Comparison of ENCODE assay signal across 15 mouse cellular contexts in the genomic region with DNA sequence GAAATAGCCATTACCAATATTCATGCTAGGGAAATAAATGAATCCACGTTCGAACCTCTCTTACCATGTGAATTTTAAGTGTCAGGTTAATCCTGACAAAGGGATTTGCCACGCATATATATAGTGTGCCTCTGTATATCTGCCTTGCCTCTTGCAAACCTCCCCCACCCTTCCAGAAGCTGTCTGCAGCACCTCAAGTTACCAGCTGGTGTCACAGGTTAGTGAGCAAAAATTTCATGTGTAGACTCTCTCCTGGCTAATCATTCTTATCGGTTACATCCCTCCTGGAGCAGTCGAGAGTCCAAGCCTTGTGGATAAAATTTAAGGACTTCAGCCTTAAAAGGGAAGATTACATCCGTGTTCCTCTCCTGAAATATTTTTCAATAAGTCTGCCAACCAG. TPM values are rescaled to one million over a fixed set of nuclear protein-coding genes. Genes with fewer than 3 reads are reported as not detected.
A peak's percentile ranks its signal among the peaks of the same experiment; 100 is the strongest.
DNase-seq lines count a peak whose midpoint lies in the region; ATAC-seq and TF ChIP-seq lines count a peak whose summit lies in the region.
"Had no signal": no experiment of that assay in that cellular context is flagged by ENCODE, and none has a peak within 500 bp of the region (broad histone marks: within the 10 kb centered on the region; RNA-seq: fewer than 3 reads in every experiment).

No protein-coding gene starts in this region.

- H3K27me3 ChIP-seq in forebrain, embryonic 16.5 days (replicated peaks; ENCODE audit: control insufficient read depth, insufficient read depth, low read length), result peaks cover 17% of the 10 kb centered on the region
- 0 out of 2 replicates have a peak, but pooled peaks cover 10% of the 10 kb centered on the region for H3K27me3 ChIP-seq in neural tube, embryonic 14.5 days (ENCODE audit: control insufficient read depth, insufficient read depth, low read length)

- no peaks in the 10 kb centered on the region for H3K9me3 ChIP-seq in forebrain, embryonic 16.5 days (ENCODE audit: control insufficient read depth, low read length)
- H3K9me3 ChIP-seq in neural tube, embryonic 14.5 days (ENCODE audit: control insufficient read depth, low read length), result no peaks in the 10 kb centered on the region
- H3K9me3 ChIP-seq: embryonic facial prominence, embryonic 13.5 days; heart, embryonic 13.5 days; kidney, embryonic 15.5 days had no signal

- no peaks in the 10 kb centered on the region for H3K36me3 ChIP-seq in forebrain, embryonic 16.5 days (ENCODE audit: control insufficient read depth, insufficient read depth)
- H3K36me3 ChIP-seq in neural tube, embryonic 14.5 days (ENCODE audit: control insufficient read depth, insufficient read depth, low read length), result no peaks in the 10 kb centered on the region
- H3K36me3 ChIP-seq: embryonic facial prominence, embryonic 13.5 days; heart, embryonic 13.5 days; kidney, embryonic 15.5 days had no signal

- H3K4me2 ChIP-seq in forebrain, embryonic 16.5 days (ENCODE audit: low read length), result peak overlapping the region; percentile 90; the same call in 1 of the 2 replicates
- H3K4me2 ChIP-seq in neural tube, embryonic 14.5 days (ENCODE audit: low read depth, low read length), result peak overlapping the region; percentile 66
- H3K4me2 ChIP-seq: embryonic facial prominence, embryonic 13.5 days; heart, embryonic 13.5 days; liver, embryonic 11.5 days had no signal

- no peak overlapping the region for H3K27ac ChIP-seq in layer of hippocampus, adult 2 months
- no peak overlapping the region for H3K27ac ChIP-seq in forebrain, embryonic 16.5 days (ENCODE audit: low read length)
- H3K27ac ChIP-seq in neural tube, embryonic 14.5 days (ENCODE audit: low read depth, low read length), result no peak overlapping the region
- H3K27ac ChIP-seq: embryonic facial prominence, embryonic 13.5 days; heart, embryonic 13.5 days; kidney, embryonic 15.5 days had no signal

- H3K4me1 ChIP-seq in forebrain, embryonic 16.5 days (replicated peaks; ENCODE audit: control insufficient read depth, insufficient read depth, low read length), result peaks cover 13% of the 10 kb centered on the region
- H3K4me1 ChIP-seq in neural tube, embryonic 14.5 days (ENCODE audit: control insufficient read depth, insufficient read depth, low read length), result no peaks in the 10 kb centered on the region

- no peak for DNase-seq in layer of hippocampus, adult 2 months (ENCODE audit: low spot score in 2 of 2)
- no peak for DNase-seq in layer of hippocampus, adult 9-10 months (ENCODE audit: low spot score)
- peak; percentile 38 for DNase-seq in cerebellum, adult 9-11 months
- no peak for DNase-seq in urinary bladder, postnatal 36 days (ENCODE audit: low spot score in 2 of 2)
- no peak for DNase-seq in layer of hippocampus, adult 8-10 months (ENCODE audit: low spot score in 2 of 2)
- DNase-seq: adrenal gland, postnatal 25 days; gastrocnemius, postnatal 36 days; layer of hippocampus, adult 9-11 months; right cerebral cortex, postnatal 25 days had no signal

- no peak overlapping the region for H3K9ac ChIP-seq in forebrain, embryonic 16.5 days (replicated peaks; ENCODE audit: low read depth, low read length)
- no peak overlapping the region for H3K9ac ChIP-seq in neural tube, embryonic 14.5 days (replicated peaks; ENCODE audit: low read depth, low read length)
- H3K9ac ChIP-seq: embryonic facial prominence, embryonic 13.5 days; heart, embryonic 13.5 days; kidney, embryonic 15.5 days had no signal

- WGBS in forebrain, embryonic 16.5 days, result 56% methylated on average over 6 of the region's 6 CpGs
- WGBS in neural tube, embryonic 14.5 days, result 50% methylated on average over 6 of the region's 6 CpGs

- no peak for TF ChIP-seq CTCF in layer of hippocampus, adult 2 months (conservative IDR thresholded peaks at IDR 0.05)

- H3K4me3 ChIP-seq in layer of hippocampus, adult 2 months, result peak overlapping the region; percentile 66; the same call in 1 of the 2 replicates
- peak overlapping the region; percentile 68 for H3K4me3 ChIP-seq in forebrain, embryonic 16.5 days (replicated peaks; ENCODE audit: low read length)
- H3K4me3 ChIP-seq in neural tube, embryonic 14.5 days (ENCODE audit: low read depth, low read length), result peak overlapping the region; percentile 65
- H3K4me3 ChIP-seq: embryonic facial prominence, embryonic 13.5 days; heart, embryonic 13.5 days; kidney, embryonic 15.5 days had no signal

- ATAC-seq in forebrain, embryonic 16.5 days, result no peak
- no peak for ATAC-seq in neural tube, embryonic 14.5 days (ENCODE audit: low read depth)

RNA-seq across cellular contexts. Expression of a gene that starts 1.9 kb away (rescaled TPM):
- 10 to 100 TPM; 30.4 to 38.9 TPM for total RNA-seq in layer of hippocampus, adult 2 months (2021)
- 8.3 and 10.4 TPM in 2 replicates for polyA plus RNA-seq in forebrain, embryonic 16.5 days (2015; fragmentation: Nextera tagmentation; extraction: Ambion mirVana)
- 31.8 and 35.6 TPM in 2 replicates for polyA plus RNA-seq in neural tube, embryonic 14.5 days (2014; fragmentation: Nextera tagmentation; extraction: Ambion mirVana)
- 10 to 100 TPM; 41.9 to 52.9 (median 47.4) TPM for total RNA-seq in layer of hippocampus, adult 8-10 months (2022)
- polyA plus RNA-seq: liver, embryonic 11.5 days had no signal
